Mouse (Mus musculus) liver, postnatal 0 days (tissue): Measurements from ENCODE around the gene Npnt. TPM values are rescaled to one million over a fixed set of nuclear protein-coding genes. Genes with fewer than 3 reads are reported as not detected.
A peak's percentile ranks its signal among the peaks of the same experiment; 100 is the strongest.

Experiments
- ATAC-seq: fragments of 200-750 bp; cut with Nextera tagmentation; 2 replicates; pipeline ENCODE4 v1.8.0; 2017; ENCODE audit warnings: mild to moderate bottlenecking, moderate library complexity
- DNase-seq: peaks from one replicate; pipeline ENCODE4 v3.0.0-alpha.2; 2016
- H3K27ac ChIP-seq: fragments of 300-500 bp; sonication (generic); 2 replicates; pipeline ENCODE4 v1.5.1; 2014; ENCODE audit warnings: antibody characterized with exemption, moderate library complexity, mild to moderate bottlenecking, low read depth
- H3K27me3 ChIP-seq: fragments of 300-500 bp; sonication (generic); 2 replicates; pipeline ENCODE4 v1.6.1; 2014; ENCODE audit warnings: low read length, control low read depth, mixed read lengths; ENCODE audit not compliant: insufficient read depth
- H3K36me3 ChIP-seq: fragments of 300-500 bp; sonication (generic); replicated peaks from 2 replicates; pipeline ENCODE4 v1.6.1; 2014; ENCODE audit warnings: mild to moderate bottlenecking, control low read depth, low read length, moderate library complexity, mixed read lengths; ENCODE audit not compliant: insufficient read depth
- H3K4me1 ChIP-seq: fragments of 300-500 bp; sonication (generic); 2 replicates; pipeline ENCODE4 v1.6.1; 2014; ENCODE audit warnings: antibody characterized with exemption, mild to moderate bottlenecking, control low read depth; ENCODE audit not compliant: insufficient read depth
- H3K4me2 ChIP-seq: fragments of 300-500 bp; sonication (generic); 2 replicates; pipeline ENCODE4 v1.6.1; 2014; ENCODE audit warnings: low read depth, mild to moderate bottlenecking, low read length, moderate library complexity, mixed read lengths
- H3K4me3 ChIP-seq: fragments of 300-500 bp; sonication (generic); 2 replicates; pipeline ENCODE4 v1.5.1; 2014; ENCODE audit warnings: low read depth, low read length
- H3K9ac ChIP-seq: fragments of 300-500 bp; sonication (generic); replicated peaks from 2 replicates; pipeline ENCODE4 v1.6.1; 2014; ENCODE audit warnings: mild to moderate bottlenecking, moderate library complexity
- H3K9me3 ChIP-seq: fragments of 300-500 bp; sonication (generic); 2 replicates; pipeline ENCODE4 v1.6.1; 2016; ENCODE audit warnings: mild to moderate bottlenecking, control low read depth, low read length, mixed read lengths
- CTCF ChIP-seq: sonication (generic); IDR thresholded peaks from 2 replicates; pipeline ENCODE4 v1.5.1; 2016; ENCODE audit warnings: antibody characterized with exemption, low read depth
- EP300 ChIP-seq: IDR thresholded peaks from 2 replicates; pipeline ENCODE4 v1.6.1; 2016; ENCODE audit warnings: antibody characterized with exemption, low read depth, mild to moderate bottlenecking
- WGBS: fragments of 180-500 bp; shearing (Covaris S2); extraction: QIAGEN DNeasy Blood & Tissue Kit; methylation state at CpG from one replicate; pipeline ENCODE4 v1.1.7; 2014; ENCODE audit not compliant: insufficient replicate concordance; 5-methylcytosine and 5-hydroxymethylcytosine counted together
- polyA plus RNA-seq: library from polyadenylated mRNA; unstranded; fragments of >200 nt; fragmentation: Nextera tagmentation; extraction: Ambion mirVana; gene quantifications from 2 replicates; pipeline ENCODE4 v1.2.1, GENCODE M21; 2015

The Npnt gene
- polyA plus RNA-seq, 1 experiment from 2014 or later = 10.4 TPM

GRCm38 (mm10) chr3:132876933-132877676 is 73.0 kb downstream of the Npnt start:
- Histone ChIP-seq H3K4me3 (no peak overlapping the region), H3K27ac (no peak overlapping the region), H3K9me3 (no peaks in the 10 kb centered on the region), H3K9ac (no peak overlapping the region), H3K36me3 (no peaks in the 10 kb centered on the region), H3K4me1 (no peaks in the 10 kb centered on the region), H3K27me3 (no peaks in the 10 kb centered on the region), H3K4me2 (no peak overlapping the region)
- 73% methylated on average over 10 of the region's 10 CpGs for WGBS
- ATAC-seq (no peak), DNase-seq (no peak)
- TF ChIP-seq CTCF (no peak), EP300 (no peak)

DNA sequence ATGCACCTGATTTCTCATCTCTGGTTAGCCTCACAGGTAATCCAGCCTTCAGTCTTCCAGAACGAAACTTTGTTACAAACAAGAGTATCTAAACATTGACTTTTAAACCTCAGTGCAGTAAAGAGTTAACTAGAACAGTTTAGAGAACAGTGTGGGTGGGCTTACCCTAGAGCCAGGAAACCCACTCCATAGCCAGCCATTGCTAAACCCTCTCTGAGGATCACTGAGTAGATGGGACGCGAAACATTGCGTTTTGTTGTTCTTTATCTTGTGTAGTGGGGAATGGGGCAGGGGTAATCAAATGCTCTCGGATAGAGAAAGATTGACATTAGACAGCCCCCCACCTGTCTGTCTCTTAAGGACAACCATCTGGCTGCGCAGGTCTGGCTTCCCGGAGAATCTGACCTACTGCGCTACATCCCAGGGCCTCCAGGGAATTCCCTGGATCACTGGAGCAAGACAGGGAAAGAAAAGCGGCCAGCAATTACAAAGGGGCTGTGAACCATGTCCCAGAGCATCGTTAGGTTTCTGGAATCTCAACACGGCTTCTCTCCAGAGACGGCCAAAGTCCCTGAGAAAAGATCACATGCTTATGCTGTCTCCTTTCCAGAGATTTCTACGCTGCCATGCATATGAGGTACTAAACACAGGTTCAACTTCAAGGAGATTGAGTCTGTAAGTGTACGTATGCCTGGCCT is 73.9 kb downstream of the Npnt start:
- H3K9ac ChIP-seq = no peak overlapping the region
- H3K4me2 ChIP-seq = no peak overlapping the region
- H3K4me3 ChIP-seq = no peak overlapping the region
- TF ChIP-seq EP300 = no peak
- no peak for TF ChIP-seq CTCF
- no peaks in the 10 kb centered on the region for H3K27me3 ChIP-seq
- DNase-seq (no peak), ATAC-seq (no peak)
- H3K4me1 ChIP-seq = no peaks in the 10 kb centered on the region
- H3K27ac ChIP-seq = no peak overlapping the region
- no peaks in the 10 kb centered on the region for H3K9me3 ChIP-seq
- no peaks in the 10 kb centered on the region for H3K36me3 ChIP-seq
- WGBS = 73% methylated on average over 14 of the region's 14 CpGs

DNA sequence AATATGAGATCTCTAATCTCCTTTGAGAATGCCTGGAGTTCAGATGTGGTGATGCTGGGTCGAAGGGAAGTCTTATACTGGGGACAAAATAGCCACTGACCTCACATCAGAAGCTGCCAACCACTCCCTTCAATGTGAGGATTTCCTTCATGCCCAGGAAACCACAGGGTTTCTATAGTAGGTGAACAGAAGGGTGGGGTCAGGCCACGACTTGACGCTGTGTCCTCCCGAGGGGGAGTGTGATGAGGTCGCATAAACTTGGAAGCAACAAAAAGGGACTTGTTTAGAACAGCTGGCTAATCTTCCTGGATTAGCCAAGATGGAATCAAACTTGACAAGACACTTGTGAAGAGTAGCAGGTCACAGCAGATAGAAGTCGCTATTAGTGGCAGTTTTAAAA is 76.8 kb downstream of the Npnt start:
- Histone ChIP-seq H3K4me1 (no peaks in the 10 kb centered on the region), H3K4me3 (no peak overlapping the region), H3K4me2 (no peak overlapping the region), H3K27me3 (no peaks in the 10 kb centered on the region), H3K9me3 (no peaks in the 10 kb centered on the region), H3K27ac (no peak overlapping the region), H3K36me3 (no peaks in the 10 kb centered on the region), H3K9ac (no peak overlapping the region)
- TF ChIP-seq EP300 = no peak
- no peak for TF ChIP-seq CTCF
- 34% methylated on average over 6 of the region's 6 CpGs for WGBS
- DNase-seq = no peak
- no peak for ATAC-seq

GRCm38 (mm10) chr3:132871318-132871904 is 78.7 kb downstream of the Npnt start:
- no peak for TF ChIP-seq CTCF
- TF ChIP-seq EP300 = peak; percentile 48; the same call in 1 of the 2 replicates

GRCm38 (mm10) chr3:132870079-132870478 is 80.0 kb downstream of the Npnt start:
- 72% methylated on average over 6 of the region's 6 CpGs for WGBS

More at GRCm38 (mm10) chr3:132871318-132871904, 78.7 kb downstream of the Npnt start:
- no peaks in the 10 kb centered on the region for H3K27me3 ChIP-seq
- no peaks in the 10 kb centered on the region for H3K4me1 ChIP-seq
- H3K27ac ChIP-seq = peak overlapping the region; percentile 30; the same call in 1 of the 2 replicates
- DNase-seq = peak; percentile 74
- peak; percentile 95 for ATAC-seq
- H3K9ac ChIP-seq = no peak overlapping the region
- H3K4me2 ChIP-seq = no peak overlapping the region
- H3K9me3 ChIP-seq = no peaks in the 10 kb centered on the region
- no peaks in the 10 kb centered on the region for H3K36me3 ChIP-seq
- 45% methylated on average over 9 of the region's 9 CpGs for WGBS
- no peak overlapping the region for H3K4me3 ChIP-seq

DNA sequence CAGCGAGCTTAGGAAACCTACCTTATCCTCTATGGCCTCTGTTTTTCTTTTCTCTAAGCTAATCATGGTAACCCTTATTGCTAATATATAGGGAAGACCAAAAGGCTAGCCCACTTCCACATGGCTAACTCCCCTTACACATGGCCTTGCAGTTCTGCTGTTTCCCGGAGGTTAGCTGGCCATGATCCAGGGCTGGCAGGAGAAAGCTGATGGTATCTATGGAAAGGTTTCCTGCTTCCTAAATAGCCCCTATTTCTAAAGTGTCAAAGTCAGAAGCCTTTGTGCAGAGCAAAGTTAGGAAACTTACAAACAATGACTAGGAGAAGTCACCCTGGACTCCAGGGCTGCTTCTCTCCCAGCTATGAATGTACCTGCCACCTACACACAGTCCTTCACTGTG is 81.3 kb downstream of the Npnt start:
- Histone ChIP-seq H3K9ac (no peak overlapping the region), H3K27me3 (no peaks in the 10 kb centered on the region), H3K4me3 (no peak overlapping the region), H3K4me2 (no peak overlapping the region), H3K27ac (no peak overlapping the region), H3K4me1 (no peaks in the 10 kb centered on the region), H3K36me3 (no peaks in the 10 kb centered on the region), H3K9me3 (no peaks in the 10 kb centered on the region)
- no peak for TF ChIP-seq EP300
- no peak for TF ChIP-seq CTCF
- ATAC-seq (no peak), DNase-seq (no peak)
- 58% methylated on average over 2 of the region's 2 CpGs for WGBS

More at GRCm38 (mm10) chr3:132870079-132870478, 80.0 kb downstream of the Npnt start:
- no peaks in the 10 kb centered on the region for H3K9me3 ChIP-seq
- H3K27me3 ChIP-seq = no peaks in the 10 kb centered on the region
- TF ChIP-seq EP300 (no peak), CTCF (no peak)
- no peaks in the 10 kb centered on the region for H3K4me1 ChIP-seq
- no peak overlapping the region for H3K27ac ChIP-seq
- no peak overlapping the region for H3K9ac ChIP-seq
- ATAC-seq (no peak), DNase-seq (no peak)
- H3K4me2 ChIP-seq = no peak overlapping the region
- no peaks in the 10 kb centered on the region for H3K36me3 ChIP-seq
- H3K4me3 ChIP-seq = no peak overlapping the region
